Mouse (Mus musculus) ES-E14 (cell line): Measurements from ENCODE around the gene Pfdn4.

Source experiments
- CHD2 ChIP-seq: IDR thresholded peaks from 2 replicates; pipeline ENCODE4 v1.6.1; 2014; ENCODE audit warnings: mild to moderate bottlenecking, low read depth, low read length, inconsistent platforms
- HCFC1 ChIP-seq: IDR thresholded peaks from 2 replicates; pipeline ENCODE4 v1.6.1; 2012; ENCODE audit warnings: low read length, inconsistent platforms, borderline replicate concordance; ENCODE audit not compliant: insufficient read depth
- ZC3H11A ChIP-seq: IDR thresholded peaks from 2 replicates; pipeline ENCODE4 v1.6.1; 2012; ENCODE audit warnings: low read depth, mild to moderate bottlenecking, inconsistent platforms, low read length, borderline replicate concordance
- ZNF384 ChIP-seq: IDR thresholded peaks from 2 replicates; pipeline ENCODE4 v1.6.1; 2012; ENCODE audit warnings: low read depth, low read length, inconsistent platforms

GRCm38 (mm10) chr2:170534803-170535174, 38.6 kb downstream of the Pfdn4 start:
- TF ChIP-seq HCFC1, result no peak
- no peak for TF ChIP-seq ZNF384
- TF ChIP-seq CHD2, result no peak
- TF ChIP-seq ZC3H11A, result no peak
